Mouse (Mus musculus): ENCODE measurements around the gene Ear10.
"Not testable (repeated sequence)": the region's sequence is repeated elsewhere in the genome, so short reads cannot be mapped to it uniquely, and the experiment has no call there.

DNA sequence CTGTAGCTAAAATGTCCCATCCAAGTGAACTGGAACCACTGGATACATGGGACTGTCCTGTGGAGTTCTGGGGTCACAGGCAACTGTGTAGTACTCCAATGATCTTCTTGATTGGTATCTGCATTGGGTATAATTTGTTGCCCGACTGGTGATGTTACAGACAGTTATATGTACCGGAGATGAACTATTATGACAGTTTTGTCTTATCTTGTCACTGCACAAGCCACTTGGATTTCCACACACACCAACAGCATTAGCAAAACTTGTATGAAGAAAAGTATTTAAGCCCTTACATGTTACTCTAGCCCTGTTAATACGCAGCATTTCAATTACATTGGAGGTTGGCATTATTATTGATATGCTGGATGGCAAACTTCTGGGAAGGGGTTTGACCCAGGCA lies 48.5 kb downstream of the Ear10 start:
- TF ChIP-seq CTCF (IDR thresholded peaks at IDR 0.05; ENCODE audit: borderline replicate concordance, insufficient read depth, low read depth, low read length); POLR2A (IDR thresholded peaks at IDR 0.05; ENCODE audit: borderline replicate concordance, insufficient read depth, low read length): not testable (repeated sequence)
